Mouse (Mus musculus) limb, embryonic 14.5 days (tissue): ENCODE measurements at regions not wholly inside any gene's neighbourhood (a gene's known extent, or its start where the extent isn't known, plus 50 kb on each side); places are given as distances from the start of the nearest gene placed in this dataset.

Source experiments
- ATAC-seq: fragments of 200-750 bp; cut with Nextera tagmentation; 2 replicates; pipeline ENCODE4 v1.8.0; 2017; ENCODE audit warnings: low read depth, moderate number of reproducible peaks, moderate TSS enrichment; ENCODE audit not compliant: low FRiP score
- DNase-seq: peaks from one replicate; pipeline ENCODE4 v3.0.0-alpha.2; 2015; ENCODE audit warnings: low spot score
- H3K27ac ChIP-seq: fragments of 300-500 bp; sonication (generic); replicated peaks from 2 replicates; pipeline ENCODE4 v1.5.1; 2014; ENCODE audit warnings: low read depth, mild to moderate bottlenecking, low read length, moderate library complexity, mixed read lengths
- H3K27me3 ChIP-seq: fragments of 300-500 bp; sonication (generic); 2 replicates; pipeline ENCODE4 v1.6.1; 2014; ENCODE audit warnings: low read length, mixed read lengths; ENCODE audit not compliant: control insufficient read depth, insufficient read depth
- H3K36me3 ChIP-seq: fragments of 300-500 bp; sonication (generic); 2 replicates; pipeline ENCODE4 v1.6.1; 2014; ENCODE audit warnings: mild to moderate bottlenecking, low read length, moderate library complexity, mixed read lengths; ENCODE audit not compliant: control insufficient read depth, insufficient read depth
- H3K4me1 ChIP-seq: fragments of 300-500 bp; sonication (generic); 2 replicates; pipeline ENCODE4 v1.6.1; 2014; ENCODE audit warnings: antibody characterized with exemption, low read length, mixed read lengths; ENCODE audit not compliant: control insufficient read depth, insufficient read depth
- H3K4me2 ChIP-seq: fragments of 300-500 bp; sonication (generic); replicated peaks from 2 replicates; pipeline ENCODE4 v1.6.1; 2014; ENCODE audit warnings: low read depth, mild to moderate bottlenecking, low read length, moderate library complexity; ENCODE audit not compliant: severe bottlenecking
- H3K4me3 ChIP-seq: fragments of 300-500 bp; sonication (generic); replicated peaks from 2 replicates; pipeline ENCODE4 v1.5.1; 2014; ENCODE audit warnings: low read length
- H3K9ac ChIP-seq: fragments of 300-500 bp; sonication (generic); 2 replicates; pipeline ENCODE4 v1.6.1; 2014; ENCODE audit warnings: mild to moderate bottlenecking, low read depth, low read length, moderate library complexity; ENCODE audit not compliant: severe bottlenecking
- H3K9me3 ChIP-seq: fragments of 300-500 bp; sonication (generic); 2 replicates; pipeline ENCODE4 v1.6.1; 2016; ENCODE audit warnings: low read length; ENCODE audit not compliant: control insufficient read depth
- POLR2A ChIP-seq: fragments of 200-500 bp; IDR thresholded peaks from 2 replicates; pipeline ENCODE4 v1.8.0; 2012; ENCODE audit warnings: inconsistent platforms, mild to moderate bottlenecking, moderate library complexity, borderline replicate concordance; ENCODE audit not compliant: insufficient read depth, insufficient read length; ENCODE audit errors: extremely low read depth
- WGBS: fragments of 180-500 bp; shearing (Covaris S2); extraction: QIAGEN DNeasy Blood & Tissue Kit; methylation state at CpG from one replicate; pipeline ENCODE4 v1.1.7; 2014; 5-methylcytosine and 5-hydroxymethylcytosine counted together

DNA sequence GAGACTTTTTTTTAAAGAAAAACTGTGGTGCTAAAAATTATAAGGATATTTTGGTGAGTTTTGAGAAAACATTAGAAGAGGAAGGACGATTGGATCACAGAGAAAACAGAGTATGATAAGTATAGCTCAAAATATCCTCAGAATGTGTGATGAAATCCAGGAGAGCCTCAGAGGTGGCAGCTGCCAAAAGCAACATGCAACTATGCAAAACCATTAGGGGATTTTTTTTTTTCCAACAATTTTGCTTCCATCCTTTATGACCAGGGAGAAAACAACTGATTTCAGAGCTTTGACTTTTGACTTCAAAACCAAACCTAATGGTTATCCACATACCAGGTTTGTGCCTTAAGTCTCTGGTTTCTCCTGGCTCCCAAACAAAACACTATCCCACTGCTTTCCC is 267.4 kb upstream of the Erbb4 start:
- DNase-seq (no peak), ATAC-seq (no peak)
- Histone ChIP-seq H3K36me3 (no peaks in the 10 kb centered on the region), H3K27me3 (no peaks in the 10 kb centered on the region), H3K9ac (no peak overlapping the region), H3K27ac (no peak overlapping the region), H3K9me3 (no peaks in the 10 kb centered on the region), H3K4me1 (no peaks in the 10 kb centered on the region), H3K4me2 (no peak overlapping the region), H3K4me3 (no peak overlapping the region)
- no peak for TF ChIP-seq POLR2A
- WGBS, result 47% methylated on average over 1 of the region's 1 CpGs

DNA sequence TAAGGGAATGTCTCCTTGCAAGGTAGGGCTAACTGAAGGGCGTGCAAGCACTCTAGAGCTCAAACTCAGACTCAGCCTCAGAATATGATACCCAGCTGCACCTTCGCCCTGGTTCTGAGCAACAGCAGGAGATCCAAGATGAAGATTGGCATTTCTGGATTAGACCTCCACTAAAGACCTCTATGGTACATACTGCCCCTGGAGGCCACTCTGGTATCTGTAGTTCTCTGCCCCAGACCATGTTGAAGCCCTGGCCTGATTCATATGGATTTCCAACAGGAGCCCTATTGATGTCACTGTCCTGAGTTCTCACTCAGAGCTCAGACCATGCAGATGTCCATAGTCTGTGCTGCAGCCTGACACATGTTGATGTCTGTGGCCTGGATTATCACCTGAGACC is 262.2 kb upstream of the Erbb4 start:
- Histone ChIP-seq H3K27ac (no peak overlapping the region), H3K9me3 (no peaks in the 10 kb centered on the region), H3K27me3 (no peaks in the 10 kb centered on the region), H3K9ac (no peak overlapping the region), H3K4me2 (no peak overlapping the region), H3K4me1 (no peaks in the 10 kb centered on the region), H3K36me3 (no peaks in the 10 kb centered on the region), H3K4me3 (no peak overlapping the region)
- DNase-seq (no peak), ATAC-seq (no peak)
- WGBS, result 89% methylated on average over 2 of the region's 2 CpGs
- TF ChIP-seq POLR2A, result no peak

DNA sequence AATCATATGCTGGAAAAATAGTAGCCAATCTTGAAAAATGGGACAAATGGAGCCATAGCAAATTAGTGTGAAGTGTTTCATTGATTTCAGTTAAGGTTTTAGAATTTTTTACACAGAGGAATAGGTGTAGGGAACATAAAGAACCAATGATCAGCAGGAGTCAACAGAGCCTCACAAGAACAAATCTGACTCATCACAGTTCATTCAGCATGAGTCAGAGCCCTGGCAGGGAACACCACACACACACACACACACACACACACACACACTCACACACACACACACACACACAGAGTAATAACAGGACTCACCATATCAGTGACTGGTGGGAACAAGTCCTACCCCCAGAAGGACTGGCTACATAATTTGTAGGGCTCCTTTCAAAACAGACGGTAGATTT is 259.7 kb upstream of the Erbb4 start:
- 65% methylated on average over 1 of the region's 1 CpGs for WGBS
- no peak overlapping the region for H3K4me2 ChIP-seq
- no peaks in the 10 kb centered on the region for H3K9me3 ChIP-seq
- ATAC-seq (no peak), DNase-seq (no peak)
- H3K27ac ChIP-seq, result no peak overlapping the region
- no peaks in the 10 kb centered on the region for H3K4me1 ChIP-seq
- no peak for TF ChIP-seq POLR2A
- H3K4me3 ChIP-seq, result no peak overlapping the region
- no peaks in the 10 kb centered on the region for H3K27me3 ChIP-seq
- no peak overlapping the region for H3K9ac ChIP-seq
- no peaks in the 10 kb centered on the region for H3K36me3 ChIP-seq

DNA sequence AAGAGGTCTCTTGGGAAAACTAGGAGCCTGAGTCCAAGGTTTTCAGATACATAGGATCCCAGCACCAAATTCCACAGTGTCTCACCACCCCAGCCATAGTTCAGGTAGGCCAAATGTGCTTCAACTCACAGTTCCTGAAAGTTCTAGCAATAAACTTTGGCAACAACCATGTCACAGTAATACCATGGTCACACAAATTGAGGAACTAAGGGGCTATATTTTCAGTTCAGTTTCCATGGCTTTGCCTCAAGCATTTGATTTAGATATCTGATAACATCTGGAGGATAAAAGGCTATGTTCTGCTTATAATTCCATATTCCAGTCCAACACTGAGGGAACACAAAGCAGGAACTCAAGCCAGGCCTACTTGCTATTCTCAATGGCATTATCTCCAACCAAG is 256.2 kb upstream of the Erbb4 start:
- ATAC-seq, result no peak
- Histone ChIP-seq H3K4me2 (no peak overlapping the region), H3K4me3 (no peak overlapping the region), H3K27ac (no peak overlapping the region), H3K36me3 (no peaks in the 10 kb centered on the region), H3K27me3 (no peaks in the 10 kb centered on the region), H3K4me1 (no peaks in the 10 kb centered on the region), H3K9me3 (no peaks in the 10 kb centered on the region), H3K9ac (no peak overlapping the region)
- DNase-seq, result no peak
- TF ChIP-seq POLR2A, result no peak

DNA sequence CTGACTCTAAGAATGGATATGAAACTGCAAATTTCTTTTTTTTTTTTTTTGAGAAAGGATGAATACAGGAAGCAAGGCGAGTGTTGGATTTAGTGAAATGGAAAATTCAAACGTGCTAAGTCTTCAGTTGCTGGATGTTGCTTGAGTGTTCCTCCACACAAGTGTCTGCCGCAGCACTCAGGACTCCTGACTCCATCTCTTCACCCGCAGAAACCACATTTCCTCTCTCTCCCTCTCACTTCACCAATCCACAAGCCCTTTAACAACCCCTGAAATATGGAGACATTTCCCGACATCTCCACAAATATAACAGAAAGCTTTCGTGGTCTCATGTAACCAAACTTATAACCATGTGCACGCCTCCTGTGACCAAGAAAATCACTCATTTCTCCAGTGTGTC is 249.7 kb upstream of the Erbb4 start:
- H3K9me3 ChIP-seq, result peaks cover 3% of the 10 kb centered on the region; the same call in 1 of the 2 replicates
- H3K27ac ChIP-seq, result no peak overlapping the region
- DNase-seq (no peak), ATAC-seq (no peak)
- no peak overlapping the region for H3K4me2 ChIP-seq
- H3K9ac ChIP-seq, result no peak overlapping the region
- 80% methylated on average over 7 of the region's 7 CpGs for WGBS
- TF ChIP-seq POLR2A, result no peak
- no peak overlapping the region for H3K4me3 ChIP-seq
- no peaks in the 10 kb centered on the region for H3K4me1 ChIP-seq
- no peaks in the 10 kb centered on the region for H3K27me3 ChIP-seq
- no peaks in the 10 kb centered on the region for H3K36me3 ChIP-seq

DNA sequence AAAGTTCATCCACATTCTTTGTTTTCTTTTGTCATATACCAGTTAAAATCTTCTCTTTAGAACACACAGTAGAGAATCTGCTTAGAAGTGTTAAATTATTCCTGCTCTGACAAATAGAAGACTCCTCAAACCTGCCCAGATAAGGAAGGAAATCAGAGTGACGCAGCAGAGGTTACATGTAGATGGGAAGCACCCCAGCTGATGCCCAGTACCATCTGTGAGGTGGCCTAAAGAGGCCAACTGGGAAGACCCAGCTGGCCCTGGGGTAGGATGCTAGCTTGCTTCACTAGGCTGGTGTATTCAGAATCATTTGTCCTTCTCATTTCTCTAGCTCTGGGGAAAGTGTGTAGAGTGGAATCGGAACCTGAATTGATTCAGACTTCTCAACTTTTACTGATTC is 242.6 kb upstream of the Erbb4 start:
- Histone ChIP-seq H3K27ac (no peak overlapping the region), H3K4me1 (no peaks in the 10 kb centered on the region), H3K9me3 (no peaks in the 10 kb centered on the region), H3K36me3 (no peaks in the 10 kb centered on the region), H3K27me3 (no peaks in the 10 kb centered on the region), H3K4me2 (no peak overlapping the region), H3K9ac (no peak overlapping the region), H3K4me3 (no peak overlapping the region)
- no peak for ATAC-seq
- 94% methylated on average over 2 of the region's 2 CpGs for WGBS
- DNase-seq, result no peak
- no peak for TF ChIP-seq POLR2A
